ENCODE assay signal across 8 mouse cellular contexts in the genomic region with DNA sequence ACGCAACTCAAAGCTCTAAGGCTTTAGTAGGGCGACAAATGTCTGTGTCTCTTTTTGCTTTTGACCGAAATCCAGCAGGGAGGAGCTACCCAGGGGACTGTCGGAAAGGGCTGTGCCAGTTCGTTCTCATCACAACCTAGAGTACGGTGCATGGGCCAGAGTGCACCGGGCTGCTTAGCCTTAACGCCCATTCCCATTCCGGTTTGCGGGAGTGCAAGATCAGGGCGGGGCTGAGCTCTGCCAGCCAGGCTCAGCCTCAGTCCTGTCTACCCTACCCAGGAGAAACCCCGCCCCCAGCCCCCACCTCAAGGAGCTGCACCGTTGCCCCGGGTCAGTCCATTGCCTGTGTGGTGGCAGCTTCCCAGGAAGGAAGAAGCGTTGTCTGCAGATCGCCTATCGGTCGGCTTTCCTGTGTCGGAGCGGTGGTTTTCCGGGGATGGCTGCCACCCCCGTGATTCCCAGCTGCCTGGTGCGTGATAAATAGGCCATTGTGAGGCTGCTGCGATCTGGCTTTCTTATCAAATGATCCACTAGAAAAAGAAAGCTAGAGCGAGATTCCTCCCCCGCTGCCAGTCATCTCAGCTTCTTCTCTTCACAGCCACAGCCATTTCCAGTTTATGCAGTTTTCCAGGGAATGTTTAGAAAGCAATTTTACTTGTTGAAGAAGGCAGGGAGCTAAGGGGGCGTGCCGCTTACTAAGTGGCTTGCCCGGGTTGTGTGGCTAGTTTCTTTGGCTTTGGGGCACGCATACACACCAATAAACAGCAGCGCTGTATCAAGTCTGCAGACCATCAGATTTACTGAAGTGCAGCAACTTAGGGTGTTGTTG.
DNase-seq lines count a peak whose midpoint lies in the region; ATAC-seq lines count a peak whose summit lies in the region.

No protein-coding gene starts in this region.

- peak overlapping the region; percentile 81 for H3K27ac ChIP-seq in embryonic facial prominence, embryonic 13.5 days
- peak overlapping the region; percentile 78 for H3K27ac ChIP-seq in heart, embryonic 10.5 days
- peak overlapping the region; percentile 12; the same call in 1 of the 2 replicates for H3K27ac ChIP-seq in limb, embryonic 15.5 days
- peak overlapping the region; percentile 88 for H3K27ac ChIP-seq in midbrain, embryonic 14.5 days (replicated peaks; ENCODE audit: low read depth, low read length)

- no peaks in the 10 kb centered on the region for H3K9me3 ChIP-seq in embryonic facial prominence, embryonic 13.5 days
- H3K9me3 ChIP-seq in heart, embryonic 10.5 days = no peaks in the 10 kb centered on the region
- H3K9me3 ChIP-seq in limb, embryonic 15.5 days = no peaks in the 10 kb centered on the region
- H3K9me3 ChIP-seq in midbrain, embryonic 14.5 days (ENCODE audit: control insufficient read depth, low read length) = no peaks in the 10 kb centered on the region

- peak overlapping the region; percentile 84 for H3K4me2 ChIP-seq in embryonic facial prominence, embryonic 13.5 days
- H3K4me2 ChIP-seq in limb, embryonic 15.5 days = peak overlapping the region; percentile 88
- H3K4me2 ChIP-seq in midbrain, embryonic 14.5 days (ENCODE audit: low read length) = peak overlapping the region; percentile 78

- peaks cover 22% of the 10 kb centered on the region for H3K4me1 ChIP-seq in embryonic facial prominence, embryonic 13.5 days
- peaks cover 28% of the 10 kb centered on the region for H3K4me1 ChIP-seq in heart, embryonic 10.5 days
- peaks cover 14% of the 10 kb centered on the region for H3K4me1 ChIP-seq in limb, embryonic 15.5 days
- peaks cover 13% of the 10 kb centered on the region; the same call in 1 of the 2 replicates for H3K4me1 ChIP-seq in midbrain, embryonic 14.5 days (ENCODE audit: control insufficient read depth, insufficient read depth, low read length)

- peak; percentile 61 for DNase-seq in urinary bladder, postnatal 14 days (ENCODE audit: low spot score)
- no peak for DNase-seq in urinary bladder, adult 2 months (ENCODE audit: low spot score)
- DNase-seq in heart, embryonic 10.5 days (ENCODE audit: low spot score) = peak; percentile 85
- peak; percentile 74 for DNase-seq in kidney, adult 9 months
- DNase-seq in midbrain, embryonic 14.5 days = peak; percentile 85
- peak; percentile 33 for DNase-seq in splenic B cell, adult 2 months (ENCODE audit: low read depth, low spot score)

- peak overlapping the region; percentile 70 for H3K9ac ChIP-seq in embryonic facial prominence, embryonic 13.5 days
- no peak overlapping the region for H3K9ac ChIP-seq in limb, embryonic 15.5 days
- peak overlapping the region; percentile 72 for H3K9ac ChIP-seq in midbrain, embryonic 14.5 days (replicated peaks; ENCODE audit: low read length)

- peak overlapping the region; percentile 52 for H3K4me3 ChIP-seq in embryonic facial prominence, embryonic 13.5 days
- peak overlapping the region; percentile 64 for H3K4me3 ChIP-seq in heart, embryonic 10.5 days
- peak overlapping the region; percentile 47 for H3K4me3 ChIP-seq in limb, embryonic 15.5 days
- H3K4me3 ChIP-seq in midbrain, embryonic 14.5 days (replicated peaks; ENCODE audit: low read depth, low read length) = peak overlapping the region; percentile 51

- ATAC-seq in embryonic facial prominence, embryonic 13.5 days (ENCODE audit: insufficient number of reproducible peaks, insufficient read depth, low FRiP score, low TSS enrichment, low read depth) = peak; percentile 82
- ATAC-seq in limb, embryonic 15.5 days (ENCODE audit: insufficient number of reproducible peaks, low FRiP score, low TSS enrichment, low read depth) = peak; percentile 58
- ATAC-seq in midbrain, embryonic 14.5 days (ENCODE audit: low FRiP score, low TSS enrichment) = peak; percentile 88

- 2% methylated on average over 31 of the region's 31 CpGs for WGBS in embryonic facial prominence, embryonic 13.5 days
- WGBS in heart, embryonic 10.5 days = 4% methylated on average over 31 of the region's 31 CpGs
- 2% methylated on average over 31 of the region's 31 CpGs for WGBS in limb, embryonic 15.5 days
- WGBS in midbrain, embryonic 14.5 days = 1% methylated on average over 31 of the region's 31 CpGs

- no peaks in the 10 kb centered on the region for H3K36me3 ChIP-seq in embryonic facial prominence, embryonic 13.5 days
- no peaks in the 10 kb centered on the region for H3K36me3 ChIP-seq in heart, embryonic 10.5 days
- no peaks in the 10 kb centered on the region for H3K36me3 ChIP-seq in limb, embryonic 15.5 days
- no peaks in the 10 kb centered on the region for H3K36me3 ChIP-seq in midbrain, embryonic 14.5 days (ENCODE audit: control insufficient read depth, insufficient read depth, low read length)
- H3K36me3 ChIP-seq in splenic B cell, adult 2 months (ENCODE audit: control insufficient read depth, insufficient read depth, low read length, poor library complexity, severe bottlenecking) = no peaks in the 10 kb centered on the region

- no peaks in the 10 kb centered on the region for H3K27me3 ChIP-seq in embryonic facial prominence, embryonic 13.5 days
- no peaks in the 10 kb centered on the region for H3K27me3 ChIP-seq in heart, embryonic 10.5 days (ENCODE audit: insufficient read depth, poor library complexity, severe bottlenecking)
- H3K27me3 ChIP-seq in limb, embryonic 15.5 days = no peaks in the 10 kb centered on the region
- no peaks in the 10 kb centered on the region for H3K27me3 ChIP-seq in midbrain, embryonic 14.5 days (ENCODE audit: control insufficient read depth, insufficient read depth, low read length)
- no peaks in the 10 kb centered on the region for H3K27me3 ChIP-seq in splenic B cell, adult 2 months (ENCODE audit: control insufficient read depth, insufficient read depth, low read length, poor library complexity, severe bottlenecking)

Comparison
In these comparisons a context has a peak if more than half of its experiments do, and no peak if none do; other contexts are left out.
1. H3K27ac ChIP-seq: peak in every context shown above with its lines; median percentile 88 in midbrain, embryonic 14.5 days; 81 in embryonic facial prominence, embryonic 13.5 days; 78 in heart, embryonic 10.5 days; 12 in limb, embryonic 15.5 days.